Mouse (Mus musculus): ENCODE measurements around the gene Kif5c.

The Kif5c gene

DNA sequence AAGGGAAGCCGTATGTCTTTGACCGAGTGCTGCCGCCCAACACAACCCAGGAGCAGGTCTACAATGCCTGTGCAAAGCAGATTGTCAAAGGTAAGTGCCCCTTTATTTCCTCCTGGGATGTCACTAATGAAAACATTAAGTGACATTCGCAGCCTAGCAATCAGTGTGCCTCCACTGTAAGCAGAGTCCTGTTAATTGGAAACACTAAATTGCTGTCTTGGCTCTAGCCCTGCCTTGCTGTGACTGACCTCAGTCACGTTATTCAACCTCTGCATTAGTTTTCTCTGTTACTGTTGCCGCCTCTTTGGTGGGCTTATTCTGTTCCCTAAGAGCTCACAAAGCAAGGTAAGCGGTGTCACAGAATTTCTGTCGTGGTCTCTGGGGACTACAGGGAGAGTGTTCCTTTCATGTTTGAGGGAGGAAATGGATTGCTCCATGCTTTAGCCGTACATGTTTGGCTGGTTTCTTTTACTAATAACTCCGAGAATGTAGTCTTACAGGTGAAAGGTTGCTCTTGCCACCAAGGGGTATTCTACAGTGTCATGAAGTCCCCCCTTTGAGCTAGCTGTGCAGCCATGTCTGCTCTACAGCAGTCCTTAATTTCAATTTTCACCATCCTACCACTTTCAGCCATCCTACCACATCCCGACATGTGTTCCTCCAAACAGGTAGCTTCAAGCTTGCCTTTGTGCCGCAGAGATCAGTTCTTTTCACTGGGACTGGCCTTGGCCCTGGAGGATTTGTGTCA lies 52.8 kb downstream of the Kif5c start:
- no peak for DNase-seq (ENCODE audit: low read depth)

DNA sequence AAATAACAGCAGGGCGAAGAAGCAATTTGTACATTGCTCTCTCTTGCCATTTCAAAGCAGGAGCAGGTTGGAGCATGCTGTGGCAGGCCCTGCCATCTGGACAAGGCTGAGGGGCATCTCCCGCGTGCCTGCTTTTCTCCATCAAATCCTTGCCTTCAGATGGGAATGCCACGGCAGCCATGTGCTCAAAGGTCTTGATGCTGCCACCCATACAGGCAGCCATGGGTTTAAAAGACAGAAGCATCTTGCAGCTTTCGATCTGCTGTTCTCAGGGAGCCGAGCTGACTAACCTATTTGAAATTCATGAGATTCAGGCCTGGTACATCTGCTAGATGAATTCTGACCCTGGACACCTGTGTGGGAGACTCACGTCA lies 53.4 kb downstream of the Kif5c start:
- no peak for DNase-seq (ENCODE audit: low read depth)

DNA sequence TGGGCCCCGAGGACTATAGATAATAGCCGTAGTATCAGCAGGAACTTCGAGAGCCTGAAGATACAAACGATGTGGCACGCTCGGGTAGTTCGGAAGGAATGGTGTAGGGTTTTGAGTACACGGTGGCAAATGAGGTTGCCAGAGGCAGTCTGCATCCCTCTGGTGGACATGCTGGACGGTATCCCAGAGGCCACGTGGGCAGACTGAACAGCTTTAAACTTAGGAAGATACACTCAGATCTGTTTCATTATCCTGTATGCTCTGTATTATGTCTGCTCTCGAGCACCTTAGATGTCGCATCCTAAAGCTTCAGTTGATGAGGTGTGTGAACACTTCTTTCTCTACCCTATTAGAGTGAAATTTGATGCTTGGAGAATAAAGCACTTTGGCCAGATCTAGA lies 56.9 kb downstream of the Kif5c start:
- no peak for DNase-seq (ENCODE audit: low read depth)

DNA sequence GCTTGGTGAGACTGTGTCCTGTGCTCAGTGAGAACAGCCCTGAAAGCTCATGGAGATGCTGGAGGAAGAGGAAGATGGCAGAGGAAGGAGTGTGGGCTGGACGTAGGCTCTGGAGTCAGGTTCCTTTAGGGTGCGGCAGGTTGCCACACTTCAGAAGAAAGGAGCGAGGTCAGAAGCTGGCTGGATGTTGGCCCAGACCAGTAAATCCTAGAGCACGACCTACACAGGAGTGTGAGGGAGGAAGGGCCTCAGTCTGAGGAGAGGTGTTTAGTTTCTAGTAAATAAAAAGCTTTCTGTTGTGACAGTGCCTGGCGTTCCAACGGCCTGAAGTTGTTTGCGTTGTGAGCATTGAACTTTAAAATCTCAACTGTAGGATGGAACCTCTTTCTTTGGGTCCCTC lies 59.3 kb downstream of the Kif5c start:
- no peak for DNase-seq (ENCODE audit: low read depth)

DNA sequence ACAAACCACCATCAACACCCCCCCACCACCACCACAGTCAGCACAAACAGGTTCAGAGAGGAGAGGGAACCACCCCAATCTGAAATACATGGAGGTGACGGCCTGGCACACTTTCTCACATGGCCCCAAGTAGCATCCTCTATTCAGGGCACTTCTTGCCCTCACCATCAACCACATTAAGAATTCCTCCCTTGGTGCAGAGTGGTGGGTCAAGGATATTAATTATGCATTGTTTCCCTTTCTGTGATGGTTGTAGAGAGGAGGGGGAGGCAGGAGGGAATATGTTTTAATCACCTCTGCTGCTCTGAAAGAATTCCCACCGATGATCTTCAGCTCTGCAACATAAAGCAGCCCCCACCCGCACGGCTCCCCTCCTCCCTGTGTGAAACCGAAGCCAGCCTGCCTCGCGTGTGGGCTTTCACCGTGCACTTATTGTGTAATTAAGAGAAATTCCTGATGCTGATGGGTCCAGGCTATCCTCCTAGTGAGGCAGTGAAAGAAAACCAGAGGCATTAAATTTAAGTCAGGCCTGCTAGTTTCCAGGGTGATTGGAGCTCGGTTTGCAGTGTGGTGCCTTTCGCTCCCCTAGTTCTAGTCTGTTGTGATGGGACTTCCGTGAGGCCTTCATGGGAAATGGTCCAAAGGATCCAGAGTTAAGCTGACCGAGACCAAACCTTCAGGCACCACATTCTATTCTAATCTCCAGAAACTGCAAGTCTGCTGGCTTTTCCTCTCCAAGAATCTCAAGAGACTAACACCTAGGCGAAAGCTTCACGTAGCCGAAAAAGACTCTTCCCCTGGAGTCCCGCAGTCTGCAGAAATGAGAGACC lies 60.3 kb downstream of the Kif5c start:
- DNase-seq (ENCODE audit: low read depth) = no peak

DNA sequence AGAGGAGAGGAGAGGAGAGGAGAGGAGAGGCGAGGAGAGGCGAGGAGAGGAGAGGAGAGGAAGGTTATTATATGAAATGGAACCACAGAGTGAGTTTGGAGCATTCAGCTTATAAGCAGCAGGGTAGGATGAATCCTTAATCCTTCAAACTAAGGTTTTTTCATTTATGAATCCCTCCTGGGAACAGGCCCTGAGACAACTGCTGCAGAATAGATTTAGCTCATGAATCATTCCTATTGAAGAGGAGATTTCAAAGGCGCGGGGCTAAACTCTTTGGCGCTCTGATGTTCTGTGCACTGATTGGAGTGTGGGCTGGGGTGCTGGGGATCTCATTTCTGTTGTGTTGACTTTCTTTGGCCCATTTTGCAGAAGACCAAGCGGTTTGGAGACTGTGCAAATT lies 63.7 kb downstream of the Kif5c start:
- no peak for DNase-seq (ENCODE audit: low read depth)

DNA sequence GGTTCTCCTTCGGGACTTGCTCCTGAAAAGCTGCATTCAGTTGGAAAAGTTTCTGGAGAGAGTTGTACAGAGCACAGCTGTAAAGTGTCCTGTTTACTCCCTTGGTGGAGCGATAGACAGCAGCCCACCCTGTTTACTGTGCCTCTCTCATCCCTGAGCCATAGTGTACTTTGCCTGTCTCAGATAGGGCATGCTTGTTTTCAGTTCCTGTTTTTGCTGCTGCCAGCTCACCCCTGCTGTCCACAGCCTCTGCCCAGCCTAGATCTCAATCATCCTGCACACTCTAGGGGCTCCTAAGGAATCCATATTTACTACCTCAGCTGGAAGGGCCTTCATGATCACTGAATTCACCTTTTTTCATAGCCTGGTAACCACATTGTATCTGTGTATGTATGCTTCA lies 65.7 kb downstream of the Kif5c start:
- DNase-seq (ENCODE audit: low read depth) = no peak

DNA sequence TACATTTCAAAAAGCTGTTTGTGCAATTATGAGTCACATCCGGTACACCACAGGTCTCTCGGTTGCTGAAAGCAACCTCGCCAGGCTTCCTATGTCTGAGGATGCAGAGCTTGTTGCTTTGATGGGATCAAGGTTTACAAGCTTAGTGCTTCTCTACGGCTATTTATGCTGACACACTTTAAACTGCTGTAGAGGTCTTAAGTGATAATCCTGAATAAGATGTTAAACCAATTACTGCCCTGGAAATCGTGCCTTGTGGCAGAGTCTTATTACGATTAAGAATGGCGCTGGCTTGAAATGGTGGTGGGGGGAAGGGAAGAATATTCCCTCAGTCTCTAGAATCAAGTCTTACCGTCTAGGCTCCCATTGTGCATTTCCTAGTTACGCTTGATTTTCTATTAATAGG lies 71.3 kb downstream of the Kif5c start:
- DNase-seq (ENCODE audit: low read depth) = no peak

DNA sequence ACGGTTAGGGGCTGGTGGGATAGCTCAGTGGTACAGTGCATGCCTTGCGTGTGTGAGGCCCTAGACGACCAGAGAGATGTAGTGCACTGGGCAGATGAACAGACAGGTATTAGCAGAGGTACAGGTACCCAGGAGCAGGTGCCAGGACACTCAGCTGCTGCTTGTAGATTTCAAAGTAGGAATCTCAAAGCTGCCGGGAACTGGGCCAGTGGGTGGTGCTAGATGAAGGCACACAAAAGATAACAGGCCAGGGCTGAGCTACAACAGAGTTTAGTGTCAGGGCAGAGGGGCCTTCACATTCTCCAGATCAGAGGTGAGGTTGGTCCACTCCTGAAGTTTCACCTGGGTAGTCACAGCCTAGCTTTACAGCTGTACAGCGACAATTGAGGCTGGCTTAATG lies 72.3 kb downstream of the Kif5c start:
- DNase-seq (ENCODE audit: low read depth) = no peak

DNA sequence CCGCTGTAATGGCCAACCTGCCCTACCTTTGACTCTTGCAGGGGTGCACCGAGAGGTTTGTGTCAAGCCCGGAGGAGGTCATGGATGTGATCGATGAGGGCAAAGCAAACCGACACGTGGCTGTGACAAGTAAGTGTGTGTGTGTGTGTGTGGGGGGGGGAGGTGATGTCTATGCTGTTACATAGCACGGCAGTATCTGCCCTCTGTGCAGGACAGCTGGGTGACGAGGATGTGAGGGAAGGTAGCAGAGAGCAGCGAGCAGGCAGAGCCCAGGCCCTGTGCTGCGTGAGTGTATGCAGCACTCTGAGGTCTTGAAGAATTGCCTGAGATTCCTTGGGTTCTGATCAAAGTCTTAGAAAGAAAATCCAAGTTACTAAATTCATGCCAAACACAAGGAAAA lies 75.6 kb downstream of the Kif5c start:
- no peak for DNase-seq (ENCODE audit: low read depth)

DNA sequence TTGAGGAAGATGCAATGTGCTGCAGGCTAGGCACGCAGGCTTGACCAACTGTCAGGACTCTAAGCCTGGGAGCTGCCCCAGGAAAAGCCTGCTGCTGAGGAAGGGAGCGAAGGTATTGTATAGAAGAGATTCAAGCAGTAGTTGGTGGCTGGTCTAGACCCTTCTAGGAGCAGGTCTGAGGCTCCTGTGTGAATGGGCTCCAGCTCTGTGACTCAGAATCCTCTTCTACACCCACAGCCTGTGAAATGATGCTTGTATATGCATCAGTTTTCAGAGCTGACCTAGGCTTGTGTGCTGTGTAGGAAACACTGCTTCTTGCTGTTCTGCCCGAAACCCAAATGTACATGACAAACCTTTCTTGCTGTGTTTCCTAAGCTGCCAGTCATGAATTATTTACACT lies 76.4 kb downstream of the Kif5c start:
- no peak for DNase-seq (ENCODE audit: low read depth)

DNA sequence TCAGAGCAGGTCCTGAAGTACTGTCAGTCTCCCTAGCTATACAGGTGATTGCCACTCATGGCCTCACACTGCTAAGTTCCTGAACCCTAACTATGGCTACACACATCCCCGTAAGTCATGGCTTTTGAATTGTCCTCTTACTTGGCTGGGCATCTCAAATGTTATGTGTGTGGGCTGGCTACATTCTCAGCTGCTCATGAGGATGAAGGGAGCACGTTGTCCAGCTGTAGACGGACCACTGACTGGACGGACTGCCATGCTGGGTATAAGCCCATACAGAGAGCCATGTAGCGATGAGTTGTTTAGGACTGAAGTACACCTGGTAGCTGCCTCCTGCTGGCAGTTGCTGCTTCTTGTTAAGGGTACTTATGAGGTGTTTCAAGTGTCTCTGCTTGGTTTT lies 79.8 kb downstream of the Kif5c start:
- DNase-seq (ENCODE audit: low read depth) = no peak

DNA sequence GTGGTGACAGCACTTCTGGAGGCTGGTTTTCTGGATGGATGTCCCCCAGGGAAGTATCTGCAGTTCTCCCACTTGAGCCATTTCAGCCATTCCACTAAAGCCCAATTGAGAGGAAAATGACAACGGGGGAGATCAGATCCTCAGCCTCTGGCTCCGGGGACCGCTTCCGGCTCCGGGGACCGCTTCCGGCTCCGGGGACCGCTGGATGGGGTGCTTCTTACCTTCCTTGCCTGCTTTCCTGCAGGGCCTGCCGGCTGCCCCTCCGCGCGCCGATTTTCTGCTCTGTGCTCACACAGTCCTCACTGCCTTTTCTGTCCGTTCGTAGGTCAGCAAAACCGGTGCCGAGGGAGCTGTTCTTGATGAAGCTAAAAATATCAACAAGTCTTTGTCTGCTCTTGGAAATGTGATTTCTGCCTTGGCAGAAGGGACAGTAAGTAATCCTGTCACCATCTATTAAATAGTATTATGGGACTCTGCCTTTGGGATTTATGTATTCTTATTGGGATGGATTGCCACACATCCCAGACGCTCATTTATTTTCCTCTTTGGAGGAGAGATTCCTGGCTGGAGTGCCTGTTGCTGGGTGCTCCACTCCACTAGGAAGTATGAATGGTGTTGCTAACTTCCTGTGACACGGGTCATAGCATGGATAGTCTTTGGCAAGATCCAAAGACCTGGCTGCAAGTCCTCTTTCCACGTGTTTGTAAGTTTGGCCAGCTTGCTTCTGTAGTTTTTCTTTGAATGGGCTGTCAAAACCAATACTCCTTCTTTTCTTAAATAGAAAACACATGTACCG lies 81.3 kb downstream of the Kif5c start:
- no peak for DNase-seq (ENCODE audit: low read depth)

DNA sequence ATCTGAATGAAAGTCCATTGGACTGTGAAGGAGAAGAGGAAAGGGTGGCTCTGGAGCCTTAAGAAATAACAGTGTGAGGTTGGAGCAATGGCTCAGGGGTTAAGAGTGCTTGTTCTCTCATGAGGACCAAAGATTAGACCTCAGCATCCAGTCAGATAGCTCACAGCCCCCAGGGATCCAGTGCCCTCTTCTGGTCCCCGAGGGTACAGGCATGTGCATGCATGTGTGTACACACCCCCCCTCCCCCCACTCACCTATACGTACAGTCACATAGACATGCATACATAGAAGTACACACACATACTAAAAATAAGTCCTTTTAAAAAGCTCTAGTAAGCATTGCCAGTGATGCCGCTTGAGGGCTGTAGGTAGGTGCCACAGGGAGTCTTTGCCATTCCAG lies 91.1 kb downstream of the Kif5c start:
- peak; percentile 10 for DNase-seq (ENCODE audit: low read depth)

DNA sequence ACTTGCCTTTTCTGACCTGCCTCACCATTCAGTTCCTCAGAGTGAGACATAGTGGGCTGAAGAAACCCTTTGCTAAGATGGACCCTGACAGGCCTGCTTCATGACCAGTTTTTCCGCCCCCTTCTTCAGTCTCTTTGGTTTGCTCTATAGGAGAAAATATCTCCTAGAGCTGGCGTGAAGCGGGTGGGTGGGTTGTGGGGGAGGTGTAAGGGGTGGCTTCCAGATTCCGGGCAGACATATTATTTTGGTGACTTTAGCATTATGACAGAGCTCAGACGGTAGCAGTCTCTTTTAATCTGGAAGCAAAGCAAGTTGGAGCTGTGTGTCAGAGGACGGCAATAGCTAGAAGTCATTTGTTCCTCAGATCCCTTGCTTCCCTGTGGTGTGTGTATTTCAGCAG lies 92.6 kb downstream of the Kif5c start:
- no peak for DNase-seq (ENCODE audit: low read depth)

DNA sequence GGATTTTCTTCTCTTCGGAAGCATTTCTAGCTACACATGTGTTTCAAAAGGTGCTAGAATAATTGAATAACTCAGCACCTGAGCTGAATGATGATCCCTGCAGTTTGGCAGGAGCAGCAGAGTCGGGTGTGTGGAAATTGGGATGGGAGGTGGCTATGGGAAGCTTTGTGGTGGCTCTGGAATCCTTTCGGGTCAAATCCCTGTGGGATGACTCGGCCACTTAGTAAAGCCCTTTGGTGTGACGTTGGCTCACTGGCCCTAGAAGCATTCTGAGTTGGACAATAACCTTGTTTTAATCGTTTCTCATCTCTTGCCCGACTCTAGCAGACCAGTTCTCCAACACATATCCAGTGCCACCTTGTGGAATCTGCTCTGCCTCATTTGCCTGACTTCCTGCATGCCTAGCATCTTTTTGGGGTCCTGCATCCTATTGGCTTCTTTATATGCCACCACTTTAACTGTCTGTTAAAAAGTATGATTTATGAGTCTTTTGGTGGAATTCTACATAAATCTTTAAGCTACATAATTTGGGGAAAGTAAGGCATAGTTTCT lies 93.3 kb downstream of the Kif5c start:
- no peak for DNase-seq (ENCODE audit: low read depth)

DNA sequence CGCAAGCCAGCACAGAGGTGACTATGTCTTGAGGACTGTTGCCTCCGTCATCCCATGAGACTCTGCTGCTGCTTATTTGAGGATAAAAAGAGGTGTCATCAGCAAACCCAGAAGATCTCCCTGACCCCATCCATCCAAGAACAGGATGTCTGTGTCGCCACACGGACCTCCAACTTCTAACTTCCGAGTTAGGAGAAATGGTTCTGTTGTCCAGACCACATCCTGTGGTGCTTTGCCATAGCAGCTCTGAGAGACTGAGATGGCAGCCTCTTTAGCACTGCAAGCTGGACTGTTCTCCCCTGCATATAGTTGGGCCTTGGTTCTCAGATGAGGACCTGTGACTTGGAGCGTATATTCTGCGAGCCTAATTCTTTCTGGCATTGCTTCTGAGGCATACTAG lies 97.4 kb downstream of the Kif5c start:
- DNase-seq (ENCODE audit: low read depth) = no peak

DNA sequence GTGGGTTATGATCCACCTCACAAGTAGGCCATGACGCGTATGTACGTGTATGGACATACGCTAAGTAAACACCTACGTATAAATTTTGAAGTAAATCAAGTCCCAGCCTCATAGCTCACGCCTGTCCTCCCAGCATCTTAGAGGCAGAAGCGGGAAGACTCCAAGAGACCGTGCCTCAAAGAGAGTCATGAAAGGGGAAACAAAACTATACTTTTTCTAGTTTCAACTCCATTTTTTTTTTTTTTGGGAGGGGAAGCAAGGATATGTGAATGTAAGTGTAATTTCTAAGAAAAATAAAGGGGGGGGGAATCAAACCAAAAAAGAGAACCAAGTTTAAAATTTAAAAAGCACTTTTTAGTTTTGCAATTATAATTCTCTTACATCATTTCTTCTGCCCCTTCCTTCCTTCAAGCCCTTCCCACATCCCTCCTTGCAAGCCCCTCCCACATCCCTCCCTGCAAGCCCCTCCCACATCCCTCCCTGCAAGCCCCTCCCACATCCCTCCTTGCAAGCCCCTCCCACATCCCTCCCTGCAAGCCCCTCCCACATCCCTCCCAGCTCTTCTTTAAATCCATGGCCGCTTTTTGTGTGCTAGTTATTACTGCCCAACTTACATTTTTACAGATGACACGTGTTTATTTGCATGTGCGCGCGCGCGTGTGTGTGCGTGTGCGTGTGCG lies 98.5 kb downstream of the Kif5c start:
- no peak for DNase-seq (ENCODE audit: low read depth)

DNA sequence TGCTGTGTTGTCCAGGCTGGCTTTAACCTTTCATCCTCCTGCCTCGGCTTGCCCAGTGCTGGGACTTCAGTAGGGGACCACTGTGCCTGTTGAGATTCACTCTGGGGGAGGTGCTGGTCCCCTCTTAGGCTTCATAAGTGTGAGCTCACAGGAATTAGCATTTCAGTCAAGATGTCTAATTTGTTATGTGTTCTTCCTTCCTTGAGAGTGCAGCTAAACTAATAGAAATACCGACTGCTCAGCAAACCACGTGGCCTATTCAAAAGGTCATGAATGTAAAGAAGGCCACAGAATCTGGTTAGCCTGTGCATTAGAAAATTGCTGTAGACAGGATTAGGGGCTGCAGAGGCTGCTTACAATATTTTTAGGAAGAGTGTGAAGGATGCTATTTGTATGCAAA lies 99.4 kb downstream of the Kif5c start:
- DNase-seq (ENCODE audit: low read depth) = no peak

DNA sequence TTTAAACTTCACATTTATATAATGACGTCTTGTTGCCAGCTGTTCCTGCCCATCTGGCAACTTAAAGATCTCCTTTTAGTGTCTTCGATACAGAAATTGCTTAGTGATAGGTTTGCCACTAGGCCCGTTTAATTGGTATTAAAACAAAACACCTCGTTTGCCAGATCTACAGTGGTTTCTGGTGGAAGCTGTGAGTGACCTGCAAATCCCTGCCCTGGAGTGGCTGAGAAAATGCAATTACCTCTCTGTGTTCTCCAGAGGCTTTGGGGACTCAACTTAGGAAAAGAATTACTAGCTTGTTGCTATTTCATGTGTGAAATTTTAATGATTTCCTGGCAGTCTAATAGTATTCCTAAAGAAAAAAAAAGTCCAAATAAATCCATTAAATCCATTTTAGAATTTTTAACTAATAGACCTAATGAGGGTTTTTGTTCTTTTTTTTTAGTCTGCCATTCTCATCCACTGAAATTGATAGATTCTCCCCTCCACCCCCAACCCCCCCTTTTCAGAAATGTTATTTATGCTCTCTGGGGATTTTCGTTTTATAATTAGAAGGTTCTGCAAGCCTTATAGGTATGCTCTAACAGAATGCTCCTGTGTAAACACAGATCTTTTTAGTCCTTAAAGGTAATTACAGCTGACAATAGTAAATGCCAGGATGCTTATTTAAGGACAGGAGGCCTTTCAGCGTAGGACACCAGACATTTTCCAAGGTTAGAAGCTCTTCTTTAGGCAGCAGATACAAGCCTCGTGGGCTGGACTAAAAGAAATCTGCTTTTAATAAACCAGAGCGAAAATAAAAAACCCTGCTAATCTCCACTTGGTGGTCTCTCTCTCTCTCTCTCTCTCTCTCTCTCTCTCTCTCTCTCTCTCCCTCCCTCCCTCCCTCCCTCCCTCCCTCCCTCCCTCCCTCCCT lies 100.1 kb downstream of the Kif5c start:
- DNase-seq (ENCODE audit: low read depth) = no peak

DNA sequence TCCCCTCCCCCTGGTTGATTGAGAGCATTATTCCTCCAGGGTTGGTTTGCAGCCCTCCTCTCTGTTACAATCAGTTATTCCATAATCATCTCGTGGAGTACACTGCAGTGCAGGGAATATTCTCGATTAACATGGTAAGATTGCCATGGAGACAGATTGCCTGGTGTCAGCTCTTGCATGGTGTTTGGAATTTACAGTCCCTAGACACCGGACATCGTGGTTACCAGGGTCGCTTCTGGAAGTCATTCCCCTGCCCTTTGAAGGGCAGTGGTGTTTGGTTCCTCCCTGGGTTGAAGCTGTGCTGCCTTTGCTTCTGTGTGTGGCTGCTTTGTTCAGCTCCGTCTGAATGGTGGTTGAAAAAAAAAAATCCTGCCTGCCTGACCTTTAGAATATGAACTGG lies 100.8 kb downstream of the Kif5c start:
- peak; percentile 33 for DNase-seq (ENCODE audit: low read depth)
